Mouse (Mus musculus) ES-E14 (cell line): ENCODE results near the gene Mc1r. TPM values are rescaled to one million over a fixed set of nuclear protein-coding genes. Genes with fewer than 3 reads are reported as not detected.

Source experiments
- DNase-seq: peaks from one replicate; pipeline ENCODE4 v3.0.0-alpha.2; 2013; ENCODE audit warnings: low read depth, low spot score
- H3K27ac ChIP-seq: 2 replicates; pipeline ENCODE4 v1.5.1; 2012; ENCODE audit warnings: low read depth, mild to moderate bottlenecking, low read length, moderate library complexity, mixed read lengths; ENCODE audit not compliant: poor library complexity, insufficient read depth, severe bottlenecking
- H3K36me3 ChIP-seq: 2 replicates; pipeline ENCODE4 v1.6.1; 2012; ENCODE audit warnings: mild to moderate bottlenecking, low read length, moderate library complexity, mixed read lengths; ENCODE audit not compliant: control insufficient read depth, poor library complexity, insufficient read depth, severe bottlenecking
- H3K4me1 ChIP-seq, 2 experiments: fragments of 150-350 bp in 1 of 2; sonication (generic) in 1 of 2; 2 replicates each; pipeline ENCODE4 v1.6.1; 2012; ENCODE audit warnings: low read length in 2 of 2, mild to moderate bottlenecking in 1 of 2, mixed read lengths in 1 of 2; ENCODE audit not compliant: control insufficient read depth in 2 of 2, insufficient read depth in 2 of 2, poor library complexity in 1 of 2
- H3K4me3 ChIP-seq, 2 experiments: fragments of 150-350 bp in 1 of 2; sonication (generic) in 1 of 2; 2 replicates each; pipeline ENCODE4 v1.5.1; 2012; ENCODE audit warnings: low read length in 2 of 2, low read depth in 1 of 2, mild to moderate bottlenecking in 1 of 2, mixed read lengths in 1 of 2; ENCODE audit not compliant: insufficient read depth in 1 of 2, poor library complexity in 1 of 2, severe bottlenecking in 1 of 2
- H3K9ac ChIP-seq: 2 replicates; pipeline ENCODE4 v1.6.1; 2012; ENCODE audit warnings: low read depth, mild to moderate bottlenecking, low read length, mixed read lengths; ENCODE audit not compliant: poor library complexity, insufficient read depth, severe bottlenecking
- H3K9me3 ChIP-seq: fragments of 150-350 bp; sonication (generic); 2 replicates; pipeline ENCODE4 v1.6.1; 2012; ENCODE audit warnings: low read depth, mild to moderate bottlenecking, low read length; ENCODE audit not compliant: control insufficient read depth, insufficient read depth
- CHD2 ChIP-seq: IDR thresholded peaks from 2 replicates; pipeline ENCODE4 v1.6.1; 2014; ENCODE audit warnings: mild to moderate bottlenecking, low read depth, low read length, inconsistent platforms
- HCFC1 ChIP-seq: IDR thresholded peaks from 2 replicates; pipeline ENCODE4 v1.6.1; 2012; ENCODE audit warnings: low read length, inconsistent platforms, borderline replicate concordance; ENCODE audit not compliant: insufficient read depth
- MAFK ChIP-seq: IDR thresholded peaks from 2 replicates; pipeline ENCODE4 v1.6.1; 2014; ENCODE audit warnings: mild to moderate bottlenecking, low read depth, low read length, inconsistent platforms; ENCODE audit not compliant: insufficient read depth
- ZC3H11A ChIP-seq: IDR thresholded peaks from 2 replicates; pipeline ENCODE4 v1.6.1; 2012; ENCODE audit warnings: low read depth, mild to moderate bottlenecking, inconsistent platforms, low read length, borderline replicate concordance
- ZNF384 ChIP-seq: IDR thresholded peaks from 2 replicates; pipeline ENCODE4 v1.6.1; 2012; ENCODE audit warnings: low read depth, low read length, inconsistent platforms
- in situ Hi-C, 2 experiments: fragments of 600-800 bp; cut with MboI; formaldehyde crosslinking; loops; one replicate each; pipeline ENCODE4 v1.15.1; 2025; ENCODE audit warnings: low sequenced_read_pairs in 2 of 2, inconsistent platforms in 1 of 2; ENCODE audit not compliant: unreplicated experiment in 2 of 2
- total RNA-seq: library from RNA; depleted of rRNA; stranded (reverse); fragments of 300-350 nt; gene quantifications from 2 replicates; pipeline ENCODE4 v1.2.3, GENCODE M21; 2012; rRNA removed

Mc1r gene
- total RNA-seq, 1 experiment, result 0.27 TPM

DNA sequence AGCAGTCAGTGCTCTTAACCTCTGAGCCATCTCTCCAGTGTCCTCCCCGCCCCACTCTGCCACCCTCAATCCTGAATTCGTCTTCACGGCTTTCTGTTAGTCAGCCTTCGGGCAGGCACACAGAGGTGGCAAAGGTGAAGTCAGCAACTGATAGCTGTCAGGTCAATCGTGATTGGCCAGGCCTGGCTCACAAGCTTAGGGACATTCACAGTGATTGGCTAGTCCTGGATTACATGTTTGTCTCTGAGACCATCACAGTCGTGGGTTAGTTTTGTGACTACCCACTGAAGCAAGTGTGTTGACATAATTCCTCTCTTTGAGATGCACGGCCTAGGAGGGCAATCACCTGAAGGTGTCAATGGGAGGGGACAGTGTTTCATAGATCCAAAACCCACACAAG, 46.4 kb downstream of the Mc1r start:
- TF ChIP-seq MAFK (no peak), CHD2 (no peak), ZNF384 (no peak), ZC3H11A (no peak), HCFC1 (no peak)
- H3K4me1 ChIP-seq, result peaks cover 0 to 6% of the 10 kb centered on the region in 2 experiments; a peak in 3 of 4 replicates
- no peak overlapping the region for H3K9ac ChIP-seq
- H3K27ac ChIP-seq, result peak overlapping the region; percentile 17; the same call in 1 of the 2 replicates
- H3K36me3 ChIP-seq, result peaks cover 42% of the 10 kb centered on the region
- in situ Hi-C loops, result no loop called here
- H3K4me3 ChIP-seq, result no peak overlapping the region
- no peaks in the 10 kb centered on the region for H3K9me3 ChIP-seq
- DNase-seq, result peak; percentile 25

GRCm38 (mm10) chr8:123453951-123454350, 47.0 kb downstream of the Mc1r start:
- in situ Hi-C loops, result no loop called here
- Histone ChIP-seq H3K27ac (peak overlapping the region; percentile 64), H3K9ac (peak overlapping the region; percentile 81), H3K36me3 (peaks cover 46% of the 10 kb centered on the region), H3K9me3 (no peaks in the 10 kb centered on the region), H3K4me3 (peak overlapping the region; percentile 79 to 80), H3K4me1 (peaks cover 0 to 3% of the 10 kb centered on the region in 2 experiments; a peak in 2 of 4 replicates)
- TF ChIP-seq HCFC1 (0 out of 2 replicates have a peak, but pooled peaks have one; percentile 47), ZNF384 (no peak), MAFK (no peak), CHD2 (no peak), ZC3H11A (no peak)
- peak; percentile 91 for DNase-seq

GRCm38 (mm10) chr8:123454559-123454958, 47.7 kb downstream of the Mc1r start:
- H3K36me3 ChIP-seq, result peaks cover 48% of the 10 kb centered on the region
- H3K27ac ChIP-seq, result peak overlapping the region; percentile 64; the same call in 1 of the 2 replicates
- TF ChIP-seq MAFK (no peak), CHD2 (no peak), ZNF384 (no peak), ZC3H11A (no peak), HCFC1 (no peak)
- H3K4me3 ChIP-seq, result peak overlapping the region; percentile 79 to 80
- DNase-seq, result no peak
- H3K9me3 ChIP-seq, result no peaks in the 10 kb centered on the region
- H3K9ac ChIP-seq, result peak overlapping the region; percentile 81
- in situ Hi-C loops, result no loop called here
- H3K4me1 ChIP-seq, result peaks cover 0 to 3% of the 10 kb centered on the region in 2 experiments; a peak in 2 of 4 replicates

Other genes starting within 250 kb of the Mc1r start
- gene Sult5a1, start 248.8 kb upstream of the Mc1r start, total RNA-seq, result 3.1 and 3.3 TPM in 2 replicates
- not detected in 2 replicates for gene Dpep1, start 220.9 kb upstream of the Mc1r start, total RNA-seq
- gene Chmp1a, start 194.3 kb upstream of the Mc1r start, total RNA-seq, result 68.8 and 86.0 TPM in 2 replicates
- gene Spata33, start 194.3 kb upstream of the Mc1r start, total RNA-seq, result 1.2 and 1.4 TPM in 2 replicates
- gene Cdk10, start 182.3 kb upstream of the Mc1r start, total RNA-seq, result 42.7 and 58.9 TPM in 2 replicates
- gene Spata2l, start 170.9 kb upstream of the Mc1r start, total RNA-seq, result 1.2 and 1.7 TPM in 2 replicates
- gene Zfp276, start 152.9 kb upstream of the Mc1r start, total RNA-seq, result 14.8 and 19.1 TPM in 2 replicates
- 10.8 and 15.4 TPM in 2 replicates for gene Vps9d1, start 152.8 kb upstream of the Mc1r start, total RNA-seq
- gene Fanca, start 88.5 kb upstream of the Mc1r start, total RNA-seq, result 31.7 and 52.6 TPM in 2 replicates
- 8.8 and 13.6 TPM in 2 replicates for gene Spire2, start 74.4 kb upstream of the Mc1r start, total RNA-seq
- 87.2 and 114 TPM in 2 replicates for gene Tcf25, start 33.4 kb upstream of the Mc1r start, total RNA-seq
- gene Tubb3, start 4.3 kb downstream of the Mc1r start, total RNA-seq, result 69.1 and 117 TPM in 2 replicates
- 34.3 and 42.5 TPM in 2 replicates for gene Def8, start 16.4 kb downstream of the Mc1r start, total RNA-seq
- 80.0 and 96.7 TPM in 2 replicates for gene Afg3l1, start 70.8 kb downstream of the Mc1r start, total RNA-seq
- gene Dbndd1, start 108.4 kb downstream of the Mc1r start, total RNA-seq, result 1.4 and 1.6 TPM in 2 replicates
- gene Gas8, start 111.7 kb downstream of the Mc1r start, total RNA-seq, result 16.2 and 25.3 TPM in 2 replicates
- 8.8 and 12.7 TPM in 2 replicates for gene Rhou, start 246.8 kb downstream of the Mc1r start, total RNA-seq